Mouse (Mus musculus): ENCODE measurements at regions not wholly inside any gene's neighbourhood (a gene's known extent, or its start where the extent isn't known, plus 50 kb on each side); places are given as distances from the start of the nearest gene placed in this dataset.

DNA sequence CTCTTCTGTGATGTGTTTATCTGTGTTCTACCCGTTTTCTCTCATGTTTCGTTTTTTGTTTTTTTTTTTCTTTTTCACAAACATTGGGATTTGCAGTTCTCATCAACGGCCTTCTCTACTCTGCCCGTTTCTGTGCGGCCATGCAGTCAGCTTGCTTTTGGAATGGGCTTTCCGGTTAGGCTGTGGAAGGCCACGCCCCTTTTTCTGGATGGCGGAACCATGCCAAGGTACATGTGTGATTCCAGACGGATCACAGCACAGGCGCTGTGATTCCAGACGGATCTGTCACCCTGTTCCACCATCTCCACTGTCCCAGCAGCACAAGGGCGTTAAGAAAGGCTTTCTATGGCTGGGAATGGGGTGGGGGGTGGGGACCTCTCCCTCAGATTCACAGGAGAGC is 201.6 kb upstream of the Hs6st1 start:
- TF ChIP-seq CTCF (IDR thresholded peaks at IDR 0.05; ENCODE audit: extremely low read depth, insufficient read length, insufficient replicate concordance, low read depth, low read length): no peak
- TF ChIP-seq POLR2A (IDR thresholded peaks at IDR 0.05; ENCODE audit: low read depth, low read length): no peak
